Mouse (Mus musculus): Measurements from ENCODE around the gene Elovl7. TPM values are rescaled to one million over a fixed set of nuclear protein-coding genes. Genes with fewer than 3 reads are reported as not detected.

The Elovl7 gene
- total and polyA plus RNA-seq, 3 experiments: 0.23 to 0.33 TPM; not detected in 1

- Histone ChIP-seq H3K9me3 (replicated peaks) (no peaks in the 10 kb centered on the region), H3K4me1 (ENCODE audit: insufficient read depth, low read depth, low read length) (peaks cover 36% of the 10 kb centered on the region), H3K36me3 (replicated peaks) (no peaks in the 10 kb centered on the region), H3K4me3 (ENCODE audit: low read depth, low read length) (no peak overlapping the region), H3K27me3 (ENCODE audit: insufficient read depth, low read length) (peaks cover 14% of the 10 kb centered on the region)
- ATAC-seq (ENCODE audit: extremely low read depth, insufficient number of reproducible peaks, low FRiP score, poor library complexity, severe bottlenecking) (no peak), DNase-seq (ENCODE audit: low spot score) (no peak)
- TF ChIP-seq GATA1 (IDR thresholded peaks at IDR 0.05; ENCODE audit: borderline replicate concordance, low read length): no peak
- no peak for TF ChIP-seq TAL1 (conservative IDR thresholded peaks at IDR 0.05; ENCODE audit: low read depth, low read length)
- no peak for TF ChIP-seq CTCF (IDR thresholded peaks at IDR 0.05; ENCODE audit: low read depth, low read length)
- no peak for TF ChIP-seq POLR2AphosphoS5 (IDR thresholded peaks at IDR 0.05; ENCODE audit: insufficient replicate concordance, low read depth, low read length)
- no peak for TF ChIP-seq GATA2 (IDR thresholded peaks at IDR 0.05; ENCODE audit: borderline replicate concordance, low read depth, low read length)
These were observed 87.2 kb downstream of the Elovl7 start for GRCm38 (mm10) chr13:108301411-108301810.

- no peak for ATAC-seq (ENCODE audit: extremely low read depth, insufficient number of reproducible peaks, low FRiP score, poor library complexity, severe bottlenecking)
- Histone ChIP-seq H3K4me1 (ENCODE audit: insufficient read depth, low read depth, low read length) (peaks cover 25% of the 10 kb centered on the region), H3K9me3 (replicated peaks) (no peaks in the 10 kb centered on the region), H3K27me3 (ENCODE audit: insufficient read depth, low read length) (peaks cover 19% of the 10 kb centered on the region), H3K36me3 (replicated peaks) (no peaks in the 10 kb centered on the region), H3K4me3 (ENCODE audit: low read depth, low read length) (no peak overlapping the region)
- TF ChIP-seq CTCF (IDR thresholded peaks at IDR 0.05; ENCODE audit: low read depth, low read length) (no peak), GATA2 (IDR thresholded peaks at IDR 0.05; ENCODE audit: borderline replicate concordance, low read depth, low read length) (no peak), TAL1 (conservative IDR thresholded peaks at IDR 0.05; ENCODE audit: low read depth, low read length) (no peak), POLR2AphosphoS5 (IDR thresholded peaks at IDR 0.05; ENCODE audit: insufficient replicate concordance, low read depth, low read length) (no peak), GATA1 (IDR thresholded peaks at IDR 0.05; ENCODE audit: borderline replicate concordance, low read length) (no peak)
- no peak for DNase-seq (ENCODE audit: low spot score)
These were observed 88.9 kb downstream of the Elovl7 start for GRCm38 (mm10) chr13:108302957-108303675.

GRCm38 (mm10) chr13:108303841-108304240 lies 89.6 kb downstream of the Elovl7 start:
- Histone ChIP-seq H3K9me3 (replicated peaks) (no peaks in the 10 kb centered on the region), H3K36me3 (replicated peaks) (no peaks in the 10 kb centered on the region), H3K4me1 (ENCODE audit: insufficient read depth, low read depth, low read length) (peaks cover 17% of the 10 kb centered on the region), H3K4me3 (ENCODE audit: low read depth, low read length) (no peak overlapping the region), H3K27me3 (ENCODE audit: insufficient read depth, low read length) (peaks cover 19% of the 10 kb centered on the region)
- TF ChIP-seq CTCF (IDR thresholded peaks at IDR 0.05; ENCODE audit: low read depth, low read length) (no peak), POLR2AphosphoS5 (IDR thresholded peaks at IDR 0.05; ENCODE audit: insufficient replicate concordance, low read depth, low read length) (no peak), GATA1 (IDR thresholded peaks at IDR 0.05; ENCODE audit: borderline replicate concordance, low read length) (no peak), GATA2 (IDR thresholded peaks at IDR 0.05; ENCODE audit: borderline replicate concordance, low read depth, low read length) (no peak), TAL1 (conservative IDR thresholded peaks at IDR 0.05; ENCODE audit: low read depth, low read length) (no peak)
- DNase-seq (ENCODE audit: low spot score) (no peak), ATAC-seq (ENCODE audit: extremely low read depth, insufficient number of reproducible peaks, low FRiP score, poor library complexity, severe bottlenecking) (no peak)

GRCm38 (mm10) chr13:108304680-108305079 lies 90.5 kb downstream of the Elovl7 start:
- peaks cover 14% of the 10 kb centered on the region for H3K4me1 ChIP-seq (ENCODE audit: insufficient read depth, low read depth, low read length)
- ATAC-seq (ENCODE audit: extremely low read depth, insufficient number of reproducible peaks, low FRiP score, poor library complexity, severe bottlenecking): no peak
- no peak for TF ChIP-seq CTCF (IDR thresholded peaks at IDR 0.05; ENCODE audit: low read depth, low read length)
- no peak for TF ChIP-seq GATA1 (IDR thresholded peaks at IDR 0.05; ENCODE audit: borderline replicate concordance, low read length)
- TF ChIP-seq GATA2 (IDR thresholded peaks at IDR 0.05; ENCODE audit: borderline replicate concordance, low read depth, low read length): no peak
- TF ChIP-seq POLR2AphosphoS5 (IDR thresholded peaks at IDR 0.05; ENCODE audit: insufficient replicate concordance, low read depth, low read length): no peak
- TF ChIP-seq TAL1 (conservative IDR thresholded peaks at IDR 0.05; ENCODE audit: low read depth, low read length): no peak
- H3K27me3 ChIP-seq (ENCODE audit: insufficient read depth, low read length): peaks cover 24% of the 10 kb centered on the region
- H3K36me3 ChIP-seq (replicated peaks): no peaks in the 10 kb centered on the region
- DNase-seq (ENCODE audit: low spot score): no peak
- no peaks in the 10 kb centered on the region for H3K9me3 ChIP-seq (replicated peaks)
- no peak overlapping the region for H3K4me3 ChIP-seq (ENCODE audit: low read depth, low read length)

- H3K9me3 ChIP-seq (replicated peaks): no peaks in the 10 kb centered on the region
- peaks cover 5% of the 10 kb centered on the region; the same call in 1 of the 2 replicates for H3K27me3 ChIP-seq (ENCODE audit: insufficient read depth, low read length)
- DNase-seq (ENCODE audit: low spot score): peak; percentile 93
- no peak for TF ChIP-seq CTCF (IDR thresholded peaks at IDR 0.05; ENCODE audit: low read depth, low read length)
- TF ChIP-seq TAL1 (conservative IDR thresholded peaks at IDR 0.05; ENCODE audit: low read depth, low read length): peak; percentile 97
- peak within 1 kb of the TSS; percentile 97 for H3K4me3 ChIP-seq (ENCODE audit: low read depth, low read length)
- peaks cover 25% of the 10 kb centered on the region for H3K4me1 ChIP-seq (ENCODE audit: insufficient read depth, low read depth, low read length)
- H3K36me3 ChIP-seq (replicated peaks): peaks cover 16% of the 10 kb centered on the region
- peak; percentile 85 for ATAC-seq (ENCODE audit: extremely low read depth, insufficient number of reproducible peaks, low FRiP score, poor library complexity, severe bottlenecking)
These were observed 101.7 kb downstream of the Elovl7 start, which contains the start of gene Depdc1b for GRCm38 (mm10) chr13:108315702-108316486. Gene Depdc1b (plus strand): TSS chr13:108316332.

GRCm38 (mm10) chr13:108316487-108316903 lies 102.3 kb downstream of the Elovl7 start:
- Histone ChIP-seq H3K4me3 (ENCODE audit: low read depth, low read length) (peak overlapping the region; percentile 97), H3K36me3 (replicated peaks) (peaks cover 18% of the 10 kb centered on the region), H3K9me3 (replicated peaks) (no peaks in the 10 kb centered on the region), H3K27me3 (ENCODE audit: insufficient read depth, low read length) (peaks cover 3% of the 10 kb centered on the region; the same call in 1 of the 2 replicates), H3K4me1 (ENCODE audit: insufficient read depth, low read depth, low read length) (peaks cover 25% of the 10 kb centered on the region)
- ATAC-seq (ENCODE audit: extremely low read depth, insufficient number of reproducible peaks, low FRiP score, poor library complexity, severe bottlenecking) (peak; percentile 38; the same call in 1 of the 2 replicates), DNase-seq (ENCODE audit: low spot score) (peak; percentile 43)
- TF ChIP-seq CTCF (IDR thresholded peaks at IDR 0.05; ENCODE audit: low read depth, low read length): no peak
- no peak for TF ChIP-seq TAL1 (conservative IDR thresholded peaks at IDR 0.05; ENCODE audit: low read depth, low read length)
- no peak for TF ChIP-seq GATA2 (IDR thresholded peaks at IDR 0.05; ENCODE audit: borderline replicate concordance, low read depth, low read length)
- TF ChIP-seq POLR2AphosphoS5 (IDR thresholded peaks at IDR 0.05; ENCODE audit: insufficient replicate concordance, low read depth, low read length): no peak
- no peak for TF ChIP-seq GATA1 (IDR thresholded peaks at IDR 0.05; ENCODE audit: borderline replicate concordance, low read length)
